Mouse (Mus musculus): ENCODE measurements around the gene Pagr1a. TPM values are rescaled to one million over a fixed set of nuclear protein-coding genes. Genes with fewer than 3 reads are reported as not detected.

The Pagr1a gene
- polyA plus RNA-seq, 1 experiment, result 17.6 TPM

- TF ChIP-seq CTCF (conservative IDR thresholded peaks at IDR 0.05; ENCODE audit: insufficient read depth, insufficient read length, low read depth, low read length) (no peak), POLR2A (IDR thresholded peaks at IDR 0.05; ENCODE audit: low read depth, low read length) (no peak)
- Histone ChIP-seq H3K4me3 (ENCODE audit: insufficient read depth, low read depth, low read length) (peak overlapping the region; percentile 89), H3K4me1 (ENCODE audit: control insufficient read depth, insufficient read depth, low read length) (peaks cover 11% of the 10 kb centered on the region; the same call in 1 of the 2 replicates), H3K27ac (ENCODE audit: insufficient read depth, low read depth, low read length) (peak overlapping the region; percentile 96), H3K27me3 (replicated peaks; ENCODE audit: control insufficient read depth, insufficient read depth, low read length) (no peaks in the 10 kb centered on the region), H3K36me3 (ENCODE audit: control insufficient read depth, insufficient read depth, low read length) (no peaks in the 10 kb centered on the region)
- DNase-seq, result no peak
- under 1% methylated on average over 22 of the region's 22 CpGs for WGBS
Measured at GRCm38 (mm10) chr7:127016486-127016938, 640 bp downstream of the Pagr1a start.

DNA sequence TGATC, 869 bp downstream of the Pagr1a start, which contains the start of gene Pagr1b:
TSS of gene Pagr1b (minus strand) at position 4 of the 5 bp plus-strand sequence.
- Histone ChIP-seq H3K4me1 (ENCODE audit: control insufficient read depth, insufficient read depth, low read length) (peaks cover 11% of the 10 kb centered on the region; the same call in 1 of the 2 replicates), H3K27me3 (replicated peaks; ENCODE audit: control insufficient read depth, insufficient read depth, low read length) (no peaks in the 10 kb centered on the region), H3K27ac (ENCODE audit: insufficient read depth, low read depth, low read length) (peak within 1 kb of the TSS; percentile 96), H3K36me3 (ENCODE audit: control insufficient read depth, insufficient read depth, low read length) (no peaks in the 10 kb centered on the region), H3K4me3 (ENCODE audit: insufficient read depth, low read depth, low read length) (peak within 1 kb of the TSS; percentile 89)
- DNase-seq, result no peak
- TF ChIP-seq CTCF (conservative IDR thresholded peaks at IDR 0.05; ENCODE audit: insufficient read depth, insufficient read length, low read depth, low read length) (no peak), POLR2A (IDR thresholded peaks at IDR 0.05; ENCODE audit: low read depth, low read length) (no peak)

GRCm38 (mm10) chr7:127016081-127016480, 1.1 kb downstream of the Pagr1a start:
- H3K27ac ChIP-seq (ENCODE audit: insufficient read depth, low read depth, low read length), result peak overlapping the region; percentile 96
- no peak for TF ChIP-seq POLR2A (IDR thresholded peaks at IDR 0.05; ENCODE audit: low read depth, low read length)
- no peak for TF ChIP-seq CTCF (conservative IDR thresholded peaks at IDR 0.05; ENCODE audit: insufficient read depth, insufficient read length, low read depth, low read length)
- H3K4me1 ChIP-seq (ENCODE audit: control insufficient read depth, insufficient read depth, low read length), result peaks cover 11% of the 10 kb centered on the region; the same call in 1 of the 2 replicates
- H3K27me3 ChIP-seq (replicated peaks; ENCODE audit: control insufficient read depth, insufficient read depth, low read length), result no peaks in the 10 kb centered on the region
- WGBS, result under 1% methylated on average over 10 of the region's 10 CpGs
- H3K4me3 ChIP-seq (ENCODE audit: insufficient read depth, low read depth, low read length), result peak overlapping the region; percentile 89
- H3K36me3 ChIP-seq (ENCODE audit: control insufficient read depth, insufficient read depth, low read length), result no peaks in the 10 kb centered on the region
- peak; percentile 87 for DNase-seq

GRCm38 (mm10) chr7:127014993-127015392, 2.2 kb downstream of the Pagr1a start:
- H3K4me3 ChIP-seq (ENCODE audit: insufficient read depth, low read depth, low read length), result no peak overlapping the region
- no peaks in the 10 kb centered on the region for H3K36me3 ChIP-seq (ENCODE audit: control insufficient read depth, insufficient read depth, low read length)
- DNase-seq, result no peak
- TF ChIP-seq POLR2A (IDR thresholded peaks at IDR 0.05; ENCODE audit: low read depth, low read length) (no peak), CTCF (conservative IDR thresholded peaks at IDR 0.05; ENCODE audit: insufficient read depth, insufficient read length, low read depth, low read length) (no peak)
- H3K4me1 ChIP-seq (ENCODE audit: control insufficient read depth, insufficient read depth, low read length), result peaks cover 11% of the 10 kb centered on the region; the same call in 1 of the 2 replicates
- no peaks in the 10 kb centered on the region for H3K27me3 ChIP-seq (replicated peaks; ENCODE audit: control insufficient read depth, insufficient read depth, low read length)
- no peak overlapping the region for H3K27ac ChIP-seq (ENCODE audit: insufficient read depth, low read depth, low read length)
- WGBS, result 91% methylated on average over 12 of the region's 12 CpGs

GRCm38 (mm10) chr7:127014320-127014719, 2.8 kb downstream of the Pagr1a start, which contains the start of gene Mvp:
Mvp (minus strand) TSS chr7:127014621.
- Histone ChIP-seq H3K4me3 (ENCODE audit: insufficient read depth, low read depth, low read length) (peak within 1 kb of the TSS; percentile 90), H3K36me3 (ENCODE audit: control insufficient read depth, insufficient read depth, low read length) (no peaks in the 10 kb centered on the region), H3K4me1 (ENCODE audit: control insufficient read depth, insufficient read depth, low read length) (peaks cover 11% of the 10 kb centered on the region; the same call in 1 of the 2 replicates), H3K27ac (ENCODE audit: insufficient read depth, low read depth, low read length) (peak within 1 kb of the TSS; percentile 89), H3K27me3 (replicated peaks; ENCODE audit: control insufficient read depth, insufficient read depth, low read length) (no peaks in the 10 kb centered on the region)
- peak; percentile 91 for DNase-seq
- 0% methylated on average over 11 of the region's 11 CpGs for WGBS
- TF ChIP-seq POLR2A (IDR thresholded peaks at IDR 0.05; ENCODE audit: low read depth, low read length) (no peak), CTCF (conservative IDR thresholded peaks at IDR 0.05; ENCODE audit: insufficient read depth, insufficient read length, low read depth, low read length) (no peak)

GRCm38 (mm10) chr7:127013385-127013784, 3.8 kb downstream of the Pagr1a start:
- Histone ChIP-seq H3K4me3 (ENCODE audit: insufficient read depth, low read depth, low read length) (no peak overlapping the region), H3K27me3 (replicated peaks; ENCODE audit: control insufficient read depth, insufficient read depth, low read length) (no peaks in the 10 kb centered on the region), H3K27ac (ENCODE audit: insufficient read depth, low read depth, low read length) (no peak overlapping the region), H3K36me3 (ENCODE audit: control insufficient read depth, insufficient read depth, low read length) (no peaks in the 10 kb centered on the region), H3K4me1 (ENCODE audit: control insufficient read depth, insufficient read depth, low read length) (peaks cover 11% of the 10 kb centered on the region; the same call in 1 of the 2 replicates)
- DNase-seq, result no peak
- no peak for TF ChIP-seq POLR2A (IDR thresholded peaks at IDR 0.05; ENCODE audit: low read depth, low read length)
- TF ChIP-seq CTCF (conservative IDR thresholded peaks at IDR 0.05; ENCODE audit: insufficient read depth, insufficient read length, low read depth, low read length), result no peak
- WGBS, result 85% methylated on average over 6 of the region's 6 CpGs

GRCm38 (mm10) chr7:127012845-127013244, 4.3 kb downstream of the Pagr1a start:
- Histone ChIP-seq H3K36me3 (ENCODE audit: control insufficient read depth, insufficient read depth, low read length) (no peaks in the 10 kb centered on the region), H3K4me1 (ENCODE audit: control insufficient read depth, insufficient read depth, low read length) (peaks cover 9% of the 10 kb centered on the region; the same call in 1 of the 2 replicates), H3K4me3 (ENCODE audit: insufficient read depth, low read depth, low read length) (no peak overlapping the region), H3K27ac (ENCODE audit: insufficient read depth, low read depth, low read length) (no peak overlapping the region), H3K27me3 (replicated peaks; ENCODE audit: control insufficient read depth, insufficient read depth, low read length) (no peaks in the 10 kb centered on the region)
- DNase-seq, result no peak
- WGBS, result 93% methylated on average over 10 of the region's 10 CpGs
- no peak for TF ChIP-seq POLR2A (IDR thresholded peaks at IDR 0.05; ENCODE audit: low read depth, low read length)
- TF ChIP-seq CTCF (conservative IDR thresholded peaks at IDR 0.05; ENCODE audit: insufficient read depth, insufficient read length, low read depth, low read length), result no peak

GRCm38 (mm10) chr7:127012374-127012773, 4.8 kb downstream of the Pagr1a start:
- 66% methylated on average over 6 of the region's 6 CpGs for WGBS
- H3K4me1 ChIP-seq (ENCODE audit: control insufficient read depth, insufficient read depth, low read length), result peaks cover 5% of the 10 kb centered on the region; the same call in 1 of the 2 replicates
- H3K27me3 ChIP-seq (replicated peaks; ENCODE audit: control insufficient read depth, insufficient read depth, low read length), result no peaks in the 10 kb centered on the region

More at GRCm38 (mm10) chr7:127012374-127012773, 4.8 kb downstream of the Pagr1a start:
- no peak for DNase-seq
- no peak overlapping the region for H3K4me3 ChIP-seq (ENCODE audit: insufficient read depth, low read depth, low read length)
- H3K36me3 ChIP-seq (ENCODE audit: control insufficient read depth, insufficient read depth, low read length), result no peaks in the 10 kb centered on the region
- H3K27ac ChIP-seq (ENCODE audit: insufficient read depth, low read depth, low read length), result no peak overlapping the region
- no peak for TF ChIP-seq POLR2A (IDR thresholded peaks at IDR 0.05; ENCODE audit: low read depth, low read length)
- TF ChIP-seq CTCF (conservative IDR thresholded peaks at IDR 0.05; ENCODE audit: insufficient read depth, insufficient read length, low read depth, low read length), result no peak

Measured in kidney, adult 2 months (tissue).